Comparison of ENCODE assay signal across 18 mouse cellular contexts in the genomic region with DNA sequence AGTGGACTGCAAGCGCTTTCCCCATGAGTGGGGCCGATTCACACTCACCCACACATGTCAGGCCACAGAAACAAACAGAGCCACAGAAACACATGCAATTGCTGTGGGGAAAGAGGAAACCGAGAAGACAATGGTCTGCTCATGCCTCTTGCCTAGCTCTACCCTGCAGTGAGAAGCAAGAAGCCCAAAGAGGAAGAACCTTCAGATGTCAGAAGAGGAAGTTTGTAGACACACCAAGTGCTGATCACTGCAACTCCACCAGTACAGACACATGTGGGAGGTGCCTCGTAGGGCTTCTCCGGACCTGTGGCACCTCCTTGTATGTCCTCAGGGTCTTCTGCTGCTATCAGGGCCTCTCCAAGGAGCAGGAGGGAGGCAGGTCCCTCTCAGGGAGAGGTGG. TPM values are rescaled to one million over a fixed set of nuclear protein-coding genes. Genes with fewer than 3 reads are reported as not detected.
DNase-seq lines count a peak whose midpoint lies in the region; ATAC-seq and TF ChIP-seq lines count a peak whose summit lies in the region.
"Had no signal": no experiment of that assay in that cellular context is flagged by ENCODE, and none has a peak within 500 bp of the region (broad histone marks: within the 10 kb centered on the region; RNA-seq: fewer than 3 reads in every experiment).

No protein-coding gene starts in this region.

- no peak overlapping the region for H3K9ac ChIP-seq in CH12.LX (ENCODE audit: insufficient read depth, low read depth)
- no peak overlapping the region for H3K9ac ChIP-seq in kidney, embryonic 16.5 days (replicated peaks; ENCODE audit: low read length)
- H3K9ac ChIP-seq: embryonic facial prominence, embryonic 15.5 days; forebrain, embryonic 13.5 days; limb, embryonic 15.5 days; midbrain, embryonic 15.5 days; neural tube, embryonic 13.5 days had no signal

- TF ChIP-seq EP300 in CH12.LX (IDR thresholded peaks at IDR 0.05; ENCODE audit: low read length): no peak

- no peaks in the 10 kb centered on the region for H3K36me3 ChIP-seq in CH12.LX (replicated peaks in 1 of 2; ENCODE audit: control insufficient read depth in 1 of 2, insufficient read depth in 1 of 2, low read length in 1 of 2)
- no peaks in the 10 kb centered on the region for H3K36me3 ChIP-seq in megakaryocyte, embryonic 14.5 days (replicated peaks; ENCODE audit: low read length)
- no peaks in the 10 kb centered on the region for H3K36me3 ChIP-seq in kidney, embryonic 16.5 days (ENCODE audit: insufficient read depth, low read length)
- H3K36me3 ChIP-seq: embryonic facial prominence, embryonic 15.5 days; limb, embryonic 15.5 days; midbrain, embryonic 15.5 days; neural tube, embryonic 13.5 days had no signal

- no peak overlapping the region for H3K4me3 ChIP-seq in CH12.LX (replicated peaks in 1 of 3; ENCODE audit: low read depth in 2 of 3, low read length in 2 of 3, poor library complexity in 1 of 3)
- peak overlapping the region; percentile 72 for H3K4me3 ChIP-seq in megakaryocyte, embryonic 14.5 days (replicated peaks)
- H3K4me3 ChIP-seq in gastrocnemius, adult 2 months: no peak overlapping the region
- no peak overlapping the region for H3K4me3 ChIP-seq in kidney, embryonic 16.5 days (ENCODE audit: low read length)
- H3K4me3 ChIP-seq: embryonic facial prominence, embryonic 15.5 days; forebrain, embryonic 13.5 days; limb, embryonic 15.5 days; midbrain, embryonic 15.5 days; neural tube, embryonic 13.5 days had no signal

- peak; percentile 83 for ATAC-seq in granulocyte monocyte progenitor cell, adult 5-6 weeks (replicated peaks; ENCODE audit: poor library complexity, severe bottlenecking)
- no peak for ATAC-seq in kidney, embryonic 16.5 days (ENCODE audit: low FRiP score, low TSS enrichment)
- ATAC-seq: forebrain, embryonic 13.5 days; midbrain, embryonic 15.5 days had no signal

- no peak overlapping the region for H3K27ac ChIP-seq in CH12.LX (ENCODE audit: insufficient read depth, low read depth)
- no peak overlapping the region for H3K27ac ChIP-seq in gastrocnemius, adult 2 months
- no peak overlapping the region for H3K27ac ChIP-seq in kidney, embryonic 16.5 days (ENCODE audit: low read length)
- H3K27ac ChIP-seq: embryonic facial prominence, embryonic 15.5 days; forebrain, embryonic 13.5 days; kidney, postnatal 0 days; limb, embryonic 15.5 days; midbrain, embryonic 15.5 days; neural tube, embryonic 13.5 days had no signal

- no peak for TF ChIP-seq POLR2A in CH12.LX (IDR thresholded peaks at IDR 0.05; ENCODE audit: low read depth, low read length)

- no peak for TF ChIP-seq RAD21 in CH12.LX (IDR thresholded peaks at IDR 0.05; ENCODE audit: low read depth, low read length)

- intact Hi-C loops in left cerebral cortex, postnatal 25 days (cut with DNase I): no loop called here
- intact Hi-C loops in gastrocnemius, adult 2 months (cut with DNase I): no loop called here

- peaks cover 0 to 7% of the 10 kb centered on the region in 2 experiments; a peak in 2 of 4 replicates for H3K4me1 ChIP-seq in CH12.LX (ENCODE audit: control insufficient read depth in 1 of 2, insufficient read depth in 2 of 2)
- H3K4me1 ChIP-seq in megakaryocyte, embryonic 14.5 days: peaks cover 37% of the 10 kb centered on the region
- H3K4me1 ChIP-seq in kidney, embryonic 16.5 days (ENCODE audit: insufficient read depth, low read length): no peaks in the 10 kb centered on the region
- H3K4me1 ChIP-seq: embryonic facial prominence, embryonic 15.5 days; forebrain, embryonic 13.5 days; limb, embryonic 15.5 days; midbrain, embryonic 15.5 days; neural tube, embryonic 13.5 days had no signal

- H3K27me3 ChIP-seq in CH12.LX (replicated peaks): peaks cover 64% of the 10 kb centered on the region
- H3K27me3 ChIP-seq in megakaryocyte, embryonic 14.5 days (replicated peaks): peaks cover 55% of the 10 kb centered on the region
- H3K27me3 ChIP-seq in kidney, embryonic 16.5 days (ENCODE audit: insufficient read depth, low read length): no peaks in the 10 kb centered on the region
- H3K27me3 ChIP-seq: embryonic facial prominence, embryonic 15.5 days; forebrain, embryonic 13.5 days; limb, embryonic 15.5 days; midbrain, embryonic 15.5 days; neural tube, embryonic 13.5 days had no signal

- no peaks in the 10 kb centered on the region for H3K79me2 ChIP-seq in CH12.LX (replicated peaks; ENCODE audit: control insufficient read depth, extremely low read depth, insufficient read depth, poor library complexity, severe bottlenecking)

- WGBS in kidney, embryonic 16.5 days: 85% methylated on average over 5 of the region's 5 CpGs

- dilution Hi-C loops in CH12.LX (cut with MboI; ENCODE audit: extremely low pct_ligation_motif_present, extremely low pct_unique_long_range_greater_than_20kb, low sequenced_read_pairs): no loop called here

- no peak for TF ChIP-seq CTCF in CH12.LX (conservative IDR thresholded peaks at IDR 0.05 in 1 of 2, IDR thresholded peaks at IDR 0.05 in 1 of 2; ENCODE audit: low read depth in 2 of 2, low read length in 2 of 2)
- no peak for TF ChIP-seq CTCF in gastrocnemius, adult 2 months (IDR thresholded peaks at IDR 0.05)

- in situ Hi-C loops in CH12.LX (cut with MboI; ENCODE audit: low pct_ligation_motif_present, low pct_unique_long_range_greater_than_20kb, low sequenced_read_pairs): loop anchor here (10.0 kb wide), 1 partner anchor 51 kb away; no protein-coding TSS in a partner anchor

- H3K4me2 ChIP-seq in CH12.LX (ENCODE audit: insufficient read depth, low read depth, poor library complexity, severe bottlenecking): no peak overlapping the region
- H3K4me2 ChIP-seq in kidney, embryonic 16.5 days (replicated peaks; ENCODE audit: low read depth, low read length): no peak overlapping the region
- H3K4me2 ChIP-seq: embryonic facial prominence, embryonic 15.5 days; forebrain, embryonic 13.5 days; limb, embryonic 15.5 days; midbrain, embryonic 15.5 days; neural tube, embryonic 13.5 days had no signal

- peaks cover 9% of the 10 kb centered on the region for H3K9me3 ChIP-seq in CH12.LX (replicated peaks; ENCODE audit: low read length)
- peaks cover 7% of the 10 kb centered on the region; the same call in 1 of the 2 replicates for H3K9me3 ChIP-seq in megakaryocyte, embryonic 14.5 days
- no peaks in the 10 kb centered on the region for H3K9me3 ChIP-seq in kidney, embryonic 16.5 days (ENCODE audit: low read length)
- H3K9me3 ChIP-seq: embryonic facial prominence, embryonic 15.5 days; forebrain, embryonic 13.5 days; limb, embryonic 15.5 days; midbrain, embryonic 15.5 days; neural tube, embryonic 13.5 days had no signal

- peak; percentile 4 to 9 for DNase-seq in left cerebral cortex, postnatal 25 days (ENCODE audit: low spot score in 2 of 2)
- DNase-seq in left cerebral cortex, adult 18-20 months (ENCODE audit: low spot score in 2 of 2): no peak
- DNase-seq in CH12.LX (ENCODE audit: extremely low read depth): peak; percentile 24
- no peak for DNase-seq in gastrocnemius, adult 2 months
- no peak for DNase-seq in thymus, postnatal 0 days (ENCODE audit: low spot score)
- DNase-seq: retina, postnatal 1 day; thymus, postnatal 36 days had no signal

RNA-seq across cellular contexts. Expression of a gene that starts 2.4 kb away (rescaled TPM):
- 1 to 10 TPM; 2.8 to 3.0 TPM for total RNA-seq in left cerebral cortex, postnatal 25 days (2021)
- total RNA-seq in left cerebral cortex, adult 18-20 months (2021): 1 to 10 TPM; 3.3 to 3.7 TPM
- total RNA-seq in CH12.LX (2012; rRNA removed): not detected in 2 replicates
- not detected in 2 replicates for total RNA-seq in CH12.LX (2014; rRNA removed)
- not detected in 2 replicates for polyA plus RNA-seq in CH12.LX (2012; ENCODE audit: insufficient read length, low read depth)
- 1.1 and 2.2 TPM in 2 replicates for total RNA-seq in granulocyte monocyte progenitor cell, adult 5-6 weeks (2014; fragmentation: Nextera tagmentation)
- total RNA-seq in granulocyte monocyte progenitor cell, adult 5-6 weeks (2017): 0.60 and 1.3 TPM in 2 replicates
- polyA plus RNA-seq in megakaryocyte, embryonic 14.5 days (2012; ENCODE audit: insufficient read depth, low replicate concordance): 3.5 TPM in 1 of 2 replicates, not detected in the other
- total RNA-seq in gastrocnemius, adult 2 months (2021): under 1 TPM; 0.28 TPM
- 1.6 and 2.5 TPM in 2 replicates for polyA plus RNA-seq in kidney, embryonic 16.5 days (2015; fragmentation: Nextera tagmentation; extraction: Ambion mirVana)
- polyA plus RNA-seq in thymus, postnatal 0 days (2015; fragmentation: Nextera tagmentation; extraction: Ambion mirVana): 7.7 and 8.0 TPM in 2 replicates

RNA-seq across cellular contexts. Expression of a gene that starts 11.9 kb away (rescaled TPM):
- total RNA-seq in left cerebral cortex, postnatal 25 days (2021): not detected
- not detected for total RNA-seq in left cerebral cortex, adult 18-20 months (2021)
- total RNA-seq in CH12.LX (2012; rRNA removed) (not detected in 2 replicates), CH12.LX (2014; rRNA removed) (not detected in 2 replicates)
- not detected in 2 replicates for polyA plus RNA-seq in CH12.LX (2012; ENCODE audit: insufficient read length, low read depth)
- not detected in 2 replicates for total RNA-seq in granulocyte monocyte progenitor cell, adult 5-6 weeks (2014; fragmentation: Nextera tagmentation)
- total RNA-seq in granulocyte monocyte progenitor cell, adult 5-6 weeks (2017): not detected in 2 replicates
- not detected in 2 replicates for polyA plus RNA-seq in megakaryocyte, embryonic 14.5 days (2012; ENCODE audit: insufficient read depth, low replicate concordance)
- not detected for total RNA-seq in gastrocnemius, adult 2 months (2021)
- not detected in 2 replicates for polyA plus RNA-seq in kidney, embryonic 16.5 days (2015; fragmentation: Nextera tagmentation; extraction: Ambion mirVana)
- polyA plus RNA-seq in thymus, postnatal 0 days (2015; fragmentation: Nextera tagmentation; extraction: Ambion mirVana): not detected in 2 replicates
- total RNA-seq: gastrocnemius, adult 8-10 months had no signal
- polyA plus RNA-seq: embryonic facial prominence, embryonic 15.5 days; forebrain, embryonic 13.5 days; heart, postnatal 0 days; kidney, postnatal 0 days; limb, embryonic 15.5 days; midbrain, embryonic 15.5 days; neural tube, embryonic 13.5 days had no signal

RNA-seq across cellular contexts. Expression of a gene that starts 14.3 kb away (rescaled TPM):
- not detected for total RNA-seq in left cerebral cortex, postnatal 25 days (2021)
- under 1 TPM in 1 of 2 experiments, not detected in 1; 0.12 TPM for total RNA-seq in left cerebral cortex, adult 18-20 months (2021)
- total RNA-seq in CH12.LX (2012; rRNA removed) (0.17 and 0.25 TPM in 2 replicates), CH12.LX (2014; rRNA removed) (0.16 and 0.26 TPM in 2 replicates)
- 0.25 and 0.50 TPM in 2 replicates for polyA plus RNA-seq in CH12.LX (2012; ENCODE audit: insufficient read length, low read depth)
- total RNA-seq in granulocyte monocyte progenitor cell, adult 5-6 weeks (2014; fragmentation: Nextera tagmentation): not detected in 2 replicates
- 0.10 and 1.2 TPM in 2 replicates for total RNA-seq in granulocyte monocyte progenitor cell, adult 5-6 weeks (2017)
- 0.63 TPM in 1 of 2 replicates, not detected in the other for polyA plus RNA-seq in megakaryocyte, embryonic 14.5 days (2012; ENCODE audit: insufficient read depth, low replicate concordance)
- under 1 TPM; 0.13 to 0.22 TPM for total RNA-seq in gastrocnemius, adult 2 months (2021)
- 0.36 and 0.40 TPM in 2 replicates for polyA plus RNA-seq in kidney, embryonic 16.5 days (2015; fragmentation: Nextera tagmentation; extraction: Ambion mirVana)
- 0.21 and 0.26 TPM in 2 replicates for polyA plus RNA-seq in thymus, postnatal 0 days (2015; fragmentation: Nextera tagmentation; extraction: Ambion mirVana)
- polyA plus RNA-seq: forebrain, embryonic 13.5 days; neural tube, embryonic 13.5 days had no signal

RNA-seq across cellular contexts. Expression of a gene that starts 22.7 kb away (rescaled TPM):
- total RNA-seq in left cerebral cortex, postnatal 25 days (2021): under 1 TPM in 1 of 2 experiments, not detected in 1; 0.55 TPM
- not detected for total RNA-seq in left cerebral cortex, adult 18-20 months (2021)
- not detected in 2 replicates for total RNA-seq in CH12.LX (2012; rRNA removed)
- total RNA-seq in CH12.LX (2014; rRNA removed): not detected in 2 replicates
- polyA plus RNA-seq in CH12.LX (2012; ENCODE audit: insufficient read length, low read depth): not detected in 2 replicates
- total RNA-seq in granulocyte monocyte progenitor cell, adult 5-6 weeks (2014; fragmentation: Nextera tagmentation): not detected in 2 replicates
- not detected in 2 replicates for total RNA-seq in granulocyte monocyte progenitor cell, adult 5-6 weeks (2017)
- polyA plus RNA-seq in megakaryocyte, embryonic 14.5 days (2012; ENCODE audit: insufficient read depth, low replicate concordance): not detected in 2 replicates
- total RNA-seq in gastrocnemius, adult 2 months (2021): under 1 TPM; 0.73 to 0.92 TPM
- polyA plus RNA-seq in kidney, embryonic 16.5 days (2015; fragmentation: Nextera tagmentation; extraction: Ambion mirVana): not detected in 2 replicates
- polyA plus RNA-seq in thymus, postnatal 0 days (2015; fragmentation: Nextera tagmentation; extraction: Ambion mirVana): 0.48 TPM in 1 of 2 replicates, not detected in the other
- polyA plus RNA-seq: embryonic facial prominence, embryonic 15.5 days; forebrain, embryonic 13.5 days; heart, postnatal 0 days; kidney, postnatal 0 days; limb, embryonic 15.5 days; midbrain, embryonic 15.5 days; neural tube, embryonic 13.5 days had no signal

RNA-seq across cellular contexts. Expression of a gene that starts 33.5 kb away (rescaled TPM):
- total RNA-seq in left cerebral cortex, postnatal 25 days (2021): under 1 TPM; 0.55 to 0.60 TPM
- total RNA-seq in left cerebral cortex, adult 18-20 months (2021): under 1 TPM; 0.60 to 0.82 TPM
- total RNA-seq in CH12.LX (2012; rRNA removed): not detected in 2 replicates
- total RNA-seq in CH12.LX (2014; rRNA removed): not detected in 2 replicates
- not detected in 2 replicates for polyA plus RNA-seq in CH12.LX (2012; ENCODE audit: insufficient read length, low read depth)
- total RNA-seq in granulocyte monocyte progenitor cell, adult 5-6 weeks (2014; fragmentation: Nextera tagmentation): not detected in 2 replicates
- total RNA-seq in granulocyte monocyte progenitor cell, adult 5-6 weeks (2017): not detected in 2 replicates
- not detected in 2 replicates for polyA plus RNA-seq in megakaryocyte, embryonic 14.5 days (2012; ENCODE audit: insufficient read depth, low replicate concordance)
- total RNA-seq in gastrocnemius, adult 2 months (2021): 1 to 10 TPM in 1 of 2 experiments, under 1 TPM in 1; 0.92 to 1.3 TPM
- polyA plus RNA-seq in kidney, embryonic 16.5 days (2015; fragmentation: Nextera tagmentation; extraction: Ambion mirVana): not detected in 2 replicates
- 0.49 TPM in 1 of 2 replicates, not detected in the other for polyA plus RNA-seq in thymus, postnatal 0 days (2015; fragmentation: Nextera tagmentation; extraction: Ambion mirVana)
- polyA plus RNA-seq: embryonic facial prominence, embryonic 15.5 days; forebrain, embryonic 13.5 days; heart, postnatal 0 days; kidney, postnatal 0 days; limb, embryonic 15.5 days; midbrain, embryonic 15.5 days; neural tube, embryonic 13.5 days had no signal

Comparison
In these comparisons a context has a peak if more than half of its experiments do, and no peak if none do; other contexts are left out.
1. DNase-seq: peak in left cerebral cortex, postnatal 25 days (2 of 2) and CH12.LX (single experiment); none in left cerebral cortex, adult 18-20 months (0 of 2), gastrocnemius, adult 2 months (single experiment) and thymus, postnatal 0 days (single experiment).